Mouse (Mus musculus) thymus, postnatal 36 days (tissue): Measurements from ENCODE around the gene Tysnd1.

Source experiments
- DNase-seq, 2 experiments: peaks; one replicate each; pipeline ENCODE4 v3.0.0; 2022; ENCODE audit warnings: mixed read lengths in 2 of 2

Tysnd1 gene

DNA sequence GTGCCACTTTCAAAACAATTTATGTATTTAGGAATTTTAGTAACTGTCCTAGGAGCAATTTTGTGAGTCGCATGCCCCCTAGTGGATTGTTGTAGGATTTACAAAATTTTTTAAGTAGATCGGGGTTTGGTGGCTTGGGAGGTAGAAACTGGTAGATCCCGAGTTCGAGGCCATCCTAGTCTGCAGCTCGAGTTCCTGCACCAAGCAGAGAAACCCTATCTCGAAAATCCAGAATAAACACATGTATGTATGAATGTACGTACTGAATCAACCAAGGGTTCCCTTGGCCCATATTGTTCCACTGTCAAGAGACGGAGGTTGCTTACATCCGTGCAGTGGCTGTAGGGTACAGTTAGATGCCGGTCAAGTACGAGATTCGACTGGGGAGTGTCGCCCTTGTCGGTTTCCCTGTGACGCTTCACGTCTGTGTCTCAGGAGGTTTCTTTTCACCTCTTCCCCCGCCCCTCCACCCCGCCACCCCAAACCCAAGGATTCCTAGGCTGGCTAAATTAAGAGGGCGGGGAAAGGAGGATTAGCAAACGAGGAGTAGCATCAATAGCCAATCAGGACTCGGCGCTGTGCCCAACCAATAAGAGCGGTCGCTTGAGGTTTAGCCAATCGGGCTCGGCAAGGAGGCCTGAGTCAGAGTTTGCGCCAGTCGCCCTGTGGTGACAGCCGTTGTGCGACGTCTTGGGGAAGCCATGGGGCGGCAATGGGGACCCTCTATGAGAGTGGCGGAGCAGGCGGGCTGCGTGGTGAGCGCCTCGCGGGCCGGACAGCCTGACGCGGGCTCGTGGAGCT is at the start of gene Tysnd1:
Gene Tysnd1 (plus strand): TSS at position 645 of the 801 bp plus-strand sequence.
- DNase-seq = peak; percentile 88 to 93

DNA sequence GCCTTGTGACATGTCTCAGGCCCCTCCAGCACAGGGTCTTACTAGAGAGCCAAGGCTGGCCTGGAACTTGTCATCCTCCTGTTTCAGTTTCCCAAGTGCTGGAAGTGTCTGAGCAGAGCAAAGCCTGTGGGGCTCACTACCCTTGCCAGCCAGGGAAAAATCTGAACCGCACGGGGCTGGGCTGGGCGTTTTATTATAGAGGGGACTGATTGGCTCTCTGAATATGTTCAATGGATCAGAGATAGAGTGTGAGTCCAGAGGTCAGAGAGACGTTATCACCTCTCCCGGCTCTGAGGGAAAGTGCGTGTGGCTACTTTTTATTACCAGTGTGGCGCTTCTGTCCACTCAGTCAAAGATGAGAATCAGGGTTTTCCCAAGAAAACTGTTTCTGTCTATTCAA is 48.8 kb upstream of the Tysnd1 start:
- no peak for DNase-seq

DNA sequence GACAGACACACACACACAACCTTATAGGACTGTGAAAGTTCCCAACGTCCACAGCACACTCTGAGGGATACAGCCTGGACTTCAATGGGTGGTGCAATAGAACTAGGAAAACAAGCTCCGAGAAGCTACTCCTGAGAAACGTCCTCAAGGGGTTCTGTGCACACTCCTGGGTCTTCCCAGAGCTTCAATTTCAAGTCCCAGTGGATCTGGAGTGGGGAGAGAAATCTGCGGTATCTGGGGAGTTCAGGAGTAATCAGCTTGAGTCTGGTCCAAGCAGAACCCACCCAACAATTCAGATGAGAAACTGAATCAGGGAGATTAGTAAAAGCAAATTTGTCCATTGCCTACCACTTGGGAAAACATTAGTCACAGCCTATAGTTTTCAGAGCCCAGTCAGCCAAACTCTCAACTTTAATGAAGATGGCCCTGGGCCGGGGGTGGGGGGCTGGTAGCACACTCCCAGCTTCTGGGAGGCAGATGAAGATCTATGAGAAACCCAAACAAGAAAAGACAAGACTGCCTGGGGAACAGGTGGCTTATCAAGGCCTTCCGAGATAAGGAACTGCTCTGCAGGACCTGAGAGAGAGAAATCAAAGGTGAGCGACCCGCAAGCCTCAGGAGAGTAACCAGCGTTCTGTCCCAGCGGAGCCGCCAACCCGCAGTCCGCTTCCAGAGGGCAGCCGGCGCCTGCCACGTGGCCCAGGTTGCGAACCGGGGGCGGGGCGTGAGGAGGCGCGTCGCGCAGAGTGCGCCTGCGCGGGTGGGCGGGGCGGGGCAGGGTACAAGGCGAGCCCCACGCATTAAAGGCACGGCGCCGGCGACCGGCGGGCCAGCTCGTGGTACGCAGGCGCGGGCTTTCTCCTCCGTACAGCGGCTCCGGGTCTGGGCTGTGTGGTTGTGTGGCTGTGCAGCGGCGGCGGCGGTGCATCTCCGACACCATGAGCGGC is 47.3 kb upstream of the Tysnd1 start, which contains the start of gene Ppa1:
Gene Ppa1 (plus strand): TSS at position 763 of the 947 bp plus-strand sequence.
- DNase-seq = peak; percentile 78 to 85

DNA sequence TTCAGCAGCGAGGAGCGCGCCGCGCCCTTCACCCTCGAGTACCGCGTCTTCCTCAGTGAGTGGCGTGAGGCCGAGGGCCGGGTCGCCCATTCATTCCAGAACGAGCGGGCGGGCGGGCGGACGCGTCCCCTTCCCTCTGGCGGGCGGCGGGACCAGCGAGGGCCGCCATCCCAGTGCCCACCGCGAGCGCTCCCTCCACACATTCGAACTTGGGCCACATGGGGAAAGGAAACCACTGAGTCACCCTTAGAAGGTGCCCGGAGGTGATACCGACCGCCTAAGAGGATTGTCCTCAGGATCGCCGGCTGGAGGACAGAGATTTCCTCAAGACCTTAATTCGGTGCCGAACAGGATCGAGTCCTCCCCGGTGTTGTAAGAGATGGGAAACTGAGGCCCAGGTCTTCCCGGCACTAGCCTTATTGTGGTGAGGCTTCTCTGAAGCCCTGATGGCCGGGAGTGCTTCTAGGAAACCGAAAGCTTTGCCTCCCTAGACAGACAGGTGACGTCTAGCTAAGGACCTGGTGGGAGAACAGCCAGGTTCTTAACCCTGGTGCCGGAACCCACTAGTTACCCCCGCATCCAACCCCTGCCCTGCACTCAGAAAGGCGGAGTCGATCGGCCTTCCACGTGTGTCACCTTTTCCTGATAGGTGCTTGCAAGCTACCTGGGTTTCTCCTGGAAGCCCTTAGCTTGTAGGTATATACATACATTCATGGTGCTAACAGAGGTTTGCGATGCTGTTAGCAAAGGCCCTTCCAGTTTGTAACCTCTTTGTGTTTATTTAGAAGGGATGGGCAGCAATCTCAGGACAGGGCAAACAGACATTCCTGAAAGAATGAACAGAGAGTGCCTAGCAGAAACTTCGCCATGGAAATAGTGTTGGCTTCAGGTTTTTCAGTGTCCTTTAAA is 46.3 kb upstream of the Tysnd1 start:
- DNase-seq = no peak

DNA sequence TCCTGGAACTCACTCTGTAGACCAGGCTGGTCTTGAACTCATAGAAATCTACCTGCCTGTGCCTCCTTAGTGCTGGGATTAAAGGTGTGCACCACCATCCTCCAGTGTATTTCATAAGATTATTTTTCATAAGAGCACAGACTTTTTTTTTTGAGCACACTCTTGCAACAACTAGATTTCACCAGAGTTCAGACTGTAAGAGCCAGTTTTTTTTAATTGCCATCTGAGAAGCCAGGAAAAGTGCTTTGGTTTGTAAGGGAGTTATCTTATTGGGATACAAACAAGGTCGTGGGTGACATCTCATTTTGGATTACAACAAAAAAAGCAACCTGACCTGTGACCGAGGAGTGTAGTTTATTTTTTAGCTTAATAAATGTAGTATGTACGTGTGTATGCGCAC is 41.2 kb upstream of the Tysnd1 start:
- DNase-seq = no peak

DNA sequence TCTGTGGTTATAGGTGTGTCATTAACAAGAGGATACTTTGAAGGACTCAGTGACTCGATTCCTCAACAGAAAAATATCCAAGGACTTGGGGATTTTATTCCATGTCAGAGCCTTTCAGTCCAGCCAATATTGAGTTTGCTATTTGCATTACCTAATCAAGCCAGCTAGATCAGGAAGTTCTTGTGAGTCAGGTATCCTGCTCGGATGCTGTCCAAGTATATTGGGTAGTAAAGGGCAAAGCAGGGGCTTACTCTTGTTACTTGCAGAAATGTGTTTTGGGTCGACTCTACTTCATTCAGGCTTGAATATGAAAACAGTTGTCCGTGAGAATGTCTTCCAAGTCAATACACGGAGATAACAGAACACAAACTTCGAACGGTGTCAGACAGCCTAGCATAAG is 40.6 kb upstream of the Tysnd1 start:
- no peak for DNase-seq

DNA sequence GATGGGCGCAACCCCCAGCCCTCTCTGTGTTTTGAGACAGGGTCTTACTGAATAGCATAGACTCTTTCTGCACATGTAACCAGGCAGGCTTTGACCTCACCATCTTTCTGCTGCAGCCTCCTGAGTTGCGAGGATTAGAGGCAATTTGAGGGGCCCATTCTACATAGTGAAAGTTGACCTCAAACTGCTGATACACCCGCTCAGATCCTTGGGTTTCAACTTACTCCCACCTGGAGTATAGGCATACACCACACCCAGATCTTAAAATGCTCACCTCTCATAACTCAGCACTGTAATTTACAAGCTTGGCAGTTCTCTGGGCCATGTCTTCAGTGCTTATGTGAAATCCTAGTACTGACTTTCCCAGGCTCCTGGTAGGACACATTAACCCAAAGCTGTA is 40.1 kb upstream of the Tysnd1 start:
- no peak for DNase-seq

DNA sequence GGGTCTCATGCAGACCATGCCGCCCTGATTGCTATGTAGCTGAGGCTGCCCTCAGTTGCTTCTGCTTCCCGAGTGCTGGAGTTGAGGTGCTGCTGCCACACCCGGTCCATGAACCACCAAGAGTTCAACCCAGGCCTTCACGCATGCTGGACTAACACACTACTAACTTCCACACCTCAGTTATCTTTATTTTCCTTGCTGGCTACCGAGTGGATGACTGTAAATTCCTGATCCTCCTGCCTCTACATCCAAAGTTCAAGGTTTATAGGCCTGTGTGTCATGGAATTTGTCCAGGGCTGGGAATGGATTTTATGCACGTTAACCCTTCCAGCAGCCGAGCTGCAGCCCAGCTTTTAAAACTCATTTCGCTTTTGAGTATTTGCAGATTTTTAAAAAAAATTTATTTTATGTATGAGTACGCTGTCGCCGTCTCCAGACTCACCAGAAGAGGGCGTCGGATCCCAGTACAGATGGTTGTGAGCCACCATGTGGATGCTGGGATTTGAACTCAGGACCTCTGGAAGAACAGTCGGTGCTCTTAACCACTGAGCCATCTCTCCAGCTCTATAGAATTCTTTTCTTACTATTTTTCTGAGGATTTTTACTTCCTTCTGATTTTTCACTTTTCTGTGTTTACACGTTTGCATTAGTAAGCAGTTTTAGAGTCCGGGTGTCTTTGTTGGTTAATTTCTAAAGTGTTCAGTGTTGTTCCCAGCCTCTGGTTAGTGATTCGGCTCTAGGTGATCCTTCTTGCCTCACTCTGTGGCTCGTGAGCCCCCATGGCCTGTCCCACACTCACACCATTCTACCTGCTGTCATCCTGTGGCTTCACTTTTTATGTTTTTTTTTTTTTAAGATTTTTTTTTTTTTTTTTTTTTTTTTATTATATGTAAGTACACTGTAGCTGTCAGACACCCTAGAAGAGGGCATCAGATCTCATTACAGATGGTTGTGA is 38.1 kb upstream of the Tysnd1 start:
- no peak for DNase-seq

DNA sequence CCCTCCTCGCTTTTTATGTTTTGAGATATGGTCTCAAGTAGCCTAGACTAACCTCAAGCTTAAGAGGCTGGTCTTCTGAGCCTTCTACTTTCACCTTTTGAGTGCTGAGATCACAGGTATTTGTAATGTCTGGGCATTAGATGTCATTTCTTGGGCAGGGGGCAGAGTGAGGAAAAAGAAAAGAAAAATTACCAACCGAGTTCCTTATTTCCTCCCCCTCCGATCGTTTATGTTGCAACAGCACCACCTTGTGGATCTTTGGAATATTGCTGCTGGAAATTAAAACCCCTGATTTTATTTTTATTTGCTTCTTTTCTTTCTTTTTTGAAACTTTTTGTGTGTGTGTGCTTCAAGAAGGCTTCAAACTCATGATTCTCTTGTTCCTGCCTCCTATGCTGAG is 37.3 kb upstream of the Tysnd1 start:
- DNase-seq = peak in 1 of 2 experiments; percentile 14

DNA sequence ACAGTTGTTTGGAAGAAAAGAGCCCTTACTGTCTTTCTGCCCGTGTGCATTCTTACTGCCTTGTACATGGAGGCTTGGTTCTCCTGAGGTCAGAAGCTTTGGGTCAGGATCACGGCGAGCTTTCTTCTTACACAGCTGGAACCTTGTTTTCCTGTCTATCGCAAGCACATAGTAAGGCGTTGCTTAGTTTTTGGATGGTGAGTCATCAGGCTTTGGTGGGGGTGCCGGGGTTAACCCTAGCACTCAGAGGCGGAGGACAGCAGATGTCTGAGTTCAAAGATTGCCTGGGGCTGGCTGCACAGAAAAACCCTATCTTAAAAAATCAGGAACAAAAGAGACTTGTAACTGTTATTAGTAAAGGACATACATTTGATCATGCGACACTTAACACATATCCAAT is 33.4 kb upstream of the Tysnd1 start:
- no peak for DNase-seq

DNA sequence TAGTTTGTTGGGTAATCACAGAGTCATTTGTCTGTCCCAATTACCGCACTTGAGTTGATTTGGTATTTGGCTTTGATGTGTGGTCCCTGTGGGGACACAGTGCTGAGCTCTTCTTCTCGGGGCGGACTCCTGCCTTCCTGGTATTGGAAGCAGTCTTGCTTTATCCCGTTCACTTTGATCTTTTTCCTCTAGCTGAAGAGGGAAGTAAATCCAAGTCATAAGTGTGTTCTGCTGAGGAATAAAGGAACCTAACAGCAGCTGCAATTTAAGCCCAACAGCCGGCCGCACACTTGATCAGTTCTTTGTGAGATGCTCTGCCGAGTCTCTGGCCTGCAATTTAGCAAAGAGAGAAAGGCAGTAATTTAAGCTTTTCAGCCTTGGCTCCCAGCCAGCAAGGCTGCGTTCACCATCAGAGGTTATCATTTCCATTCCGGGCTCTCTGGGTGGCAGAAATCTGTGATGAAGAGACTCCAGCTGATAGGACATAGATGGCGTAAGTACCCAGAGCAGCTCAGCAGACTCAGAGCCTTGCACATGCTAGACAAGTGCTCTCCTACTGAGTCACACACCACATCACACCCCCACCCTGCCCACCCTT is 32.8 kb upstream of the Tysnd1 start:
- no peak for DNase-seq

DNA sequence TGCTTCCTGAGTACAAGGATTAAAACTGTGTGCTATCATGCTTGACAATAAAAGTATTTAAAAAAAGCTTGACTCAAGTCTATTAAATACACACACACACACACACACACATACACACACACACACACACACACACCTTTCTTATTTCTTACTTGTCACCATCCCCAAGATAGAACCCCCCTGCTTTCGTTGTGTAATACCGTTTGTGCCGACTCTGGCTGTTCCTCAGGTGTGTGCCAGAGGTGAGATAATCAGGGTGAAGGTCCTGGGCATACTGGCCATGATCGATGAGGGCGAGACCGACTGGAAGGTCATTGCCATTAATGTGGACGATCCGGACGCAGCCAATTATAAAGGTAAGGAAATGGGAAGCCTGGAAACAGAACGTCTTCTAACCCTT is 30.2 kb upstream of the Tysnd1 start:
- no peak for DNase-seq

DNA sequence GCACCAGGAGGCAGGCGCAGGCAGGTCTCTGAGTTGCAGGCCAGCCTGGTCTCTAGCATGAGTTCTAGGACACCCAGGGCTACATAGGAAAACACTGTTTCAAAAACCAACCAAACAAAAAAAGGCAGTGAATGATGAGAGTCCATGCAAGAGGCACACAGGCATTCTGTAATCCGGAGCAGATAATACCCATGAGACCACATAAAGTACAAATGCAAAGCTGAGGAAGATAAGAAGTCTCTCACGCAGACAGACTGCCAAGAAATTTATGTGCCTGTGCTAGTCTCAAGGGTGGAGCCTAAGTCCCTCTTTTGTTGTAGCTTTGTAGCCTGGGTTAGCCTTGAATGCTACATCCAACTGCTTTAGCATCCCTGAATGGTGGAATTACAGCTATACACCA is 29.7 kb upstream of the Tysnd1 start:
- DNase-seq = no peak

DNA sequence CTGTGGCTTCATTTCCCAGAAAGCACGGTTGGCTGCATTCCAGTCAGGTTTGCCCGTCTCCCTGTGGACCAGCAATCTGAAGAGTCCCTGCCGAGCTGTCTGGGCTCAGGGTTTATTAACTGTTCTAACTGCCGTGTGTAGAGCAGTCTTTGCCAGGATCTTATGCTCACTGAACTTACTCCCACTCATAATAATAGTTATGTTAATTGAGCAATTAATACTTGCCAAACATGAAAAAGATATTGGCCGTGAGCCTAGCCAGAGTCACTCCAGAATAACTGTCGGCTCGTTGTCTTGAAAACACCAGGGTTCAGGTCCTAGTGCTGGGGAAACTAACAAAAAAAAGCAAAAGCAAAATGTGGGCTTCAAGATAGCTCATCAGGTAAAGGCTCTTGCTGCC is 26.0 kb upstream of the Tysnd1 start:
- DNase-seq = no peak

DNA sequence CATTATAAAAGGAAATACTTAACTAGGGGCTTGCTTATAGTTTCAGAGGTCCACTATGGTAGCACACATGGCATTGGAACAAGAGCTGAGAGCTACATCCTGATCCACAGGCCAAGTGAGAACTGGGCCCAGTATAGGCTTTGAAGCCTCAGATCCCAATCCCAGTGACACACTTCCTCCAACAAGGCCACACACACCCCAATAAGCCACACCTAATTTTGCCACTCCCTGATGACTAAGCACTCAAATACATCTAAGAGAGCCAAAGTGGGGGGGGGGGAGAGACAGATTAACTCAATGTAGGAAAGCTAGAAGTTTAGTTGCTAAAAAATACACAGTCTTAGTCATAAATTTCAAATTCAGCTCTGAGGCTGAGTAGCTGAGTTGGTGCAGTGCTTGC is 25.4 kb upstream of the Tysnd1 start:
- DNase-seq = no peak

DNA sequence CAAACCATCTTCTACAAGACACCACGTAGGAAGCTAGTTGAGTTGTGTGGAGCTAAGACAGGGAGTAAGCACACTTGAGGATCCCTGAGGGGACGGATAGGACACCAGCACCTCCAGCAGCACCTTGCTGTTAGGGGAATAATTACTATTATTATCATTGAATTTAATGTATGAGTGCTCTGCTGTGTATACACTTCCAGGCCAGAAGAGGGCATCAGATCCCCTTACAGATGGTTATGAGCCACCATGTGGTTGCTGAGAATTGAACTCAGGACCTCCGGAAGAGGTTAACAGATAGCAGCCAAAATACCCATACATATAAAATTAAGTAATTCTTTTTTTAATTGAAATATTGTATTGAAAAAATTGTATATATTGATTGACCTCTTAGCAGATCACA is 24.6 kb upstream of the Tysnd1 start:
- no peak for DNase-seq

DNA sequence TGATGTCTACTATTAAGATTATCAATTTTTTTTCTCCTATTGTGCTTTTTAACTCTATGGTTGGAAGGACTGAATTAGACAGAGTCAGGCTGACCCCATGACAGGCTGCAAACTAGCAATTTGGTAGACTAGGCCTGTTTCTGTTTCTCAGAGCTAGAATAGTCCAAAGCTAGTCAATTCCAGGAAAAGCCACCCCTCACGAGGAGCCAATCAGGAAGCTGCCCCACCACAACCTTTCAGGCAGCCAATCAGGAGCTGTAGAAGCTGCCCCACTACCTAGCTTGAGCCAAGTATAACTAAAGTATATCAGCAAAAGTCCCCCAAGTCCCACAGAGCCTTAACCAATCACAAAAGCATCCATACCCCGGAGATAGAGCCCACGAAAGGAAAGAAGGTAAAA is 19.4 kb upstream of the Tysnd1 start:
- DNase-seq = no peak

DNA sequence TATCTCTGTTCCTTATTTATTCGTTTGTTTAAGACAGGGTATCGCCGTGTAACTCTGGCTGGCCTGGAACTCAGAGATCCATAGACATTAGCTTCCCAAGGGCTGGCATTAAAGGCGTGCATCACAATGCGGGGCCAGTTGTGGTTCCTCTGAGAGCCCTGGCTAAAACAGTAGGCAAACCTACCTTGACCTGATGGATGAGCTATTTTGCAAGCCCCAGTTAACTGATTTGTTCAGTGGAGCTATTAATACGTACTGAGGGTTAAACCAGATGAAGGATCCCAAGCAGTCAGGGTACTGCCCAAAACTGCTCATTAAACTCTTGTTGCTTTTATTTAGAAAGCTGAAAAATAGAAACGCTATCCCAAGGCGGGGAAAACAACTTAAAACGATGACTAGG is 15.8 kb upstream of the Tysnd1 start:
- DNase-seq = no peak

DNA sequence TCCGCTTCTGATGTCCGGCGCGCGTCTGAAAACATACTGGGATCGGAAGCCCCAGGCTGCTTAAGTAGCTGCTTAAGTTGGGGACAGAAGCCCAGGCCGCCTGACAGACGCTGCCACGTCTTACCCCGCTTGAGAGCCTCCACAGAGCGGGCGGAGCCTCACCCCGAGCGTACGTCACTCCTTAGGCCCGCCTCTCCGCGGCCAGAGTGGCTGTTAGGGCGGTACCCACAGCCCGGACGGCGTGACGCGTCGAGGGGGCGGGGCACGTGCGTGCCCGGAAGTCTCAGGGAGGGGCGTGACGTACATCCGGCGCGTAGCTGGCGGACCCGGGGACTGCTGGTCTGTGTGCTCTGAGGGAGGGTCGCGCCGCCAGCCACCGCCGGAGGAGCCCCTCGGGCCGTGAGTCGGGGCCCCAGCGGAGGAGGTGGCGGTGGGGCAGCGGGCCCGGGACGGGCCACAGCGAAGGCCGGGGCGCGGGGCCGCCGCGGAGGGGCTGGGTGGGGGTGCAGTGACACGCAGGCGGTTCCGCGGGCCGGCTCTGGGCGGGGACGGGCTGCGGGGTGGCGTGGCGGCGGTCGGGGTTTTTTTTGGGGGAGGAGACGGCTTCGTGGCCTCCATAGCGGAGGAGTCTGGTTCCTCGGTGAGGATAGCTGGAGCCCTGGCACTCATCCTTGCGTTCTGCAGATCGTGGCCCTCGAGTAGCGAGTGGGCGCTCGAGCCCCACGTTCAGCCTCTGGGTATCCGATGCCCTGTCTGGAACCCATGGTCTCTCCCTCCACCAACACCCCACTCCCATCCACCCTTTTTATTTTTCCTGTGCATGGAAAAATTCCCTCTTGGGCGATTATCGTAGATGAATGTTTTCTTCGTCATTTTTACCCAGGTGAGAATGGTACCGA is 15.1 kb upstream of the Tysnd1 start, which contains the start of gene Sar1a:
Gene Sar1a (plus strand): TSS at position 285 of the 899 bp plus-strand sequence.
- peak; percentile 98 for DNase-seq

DNA sequence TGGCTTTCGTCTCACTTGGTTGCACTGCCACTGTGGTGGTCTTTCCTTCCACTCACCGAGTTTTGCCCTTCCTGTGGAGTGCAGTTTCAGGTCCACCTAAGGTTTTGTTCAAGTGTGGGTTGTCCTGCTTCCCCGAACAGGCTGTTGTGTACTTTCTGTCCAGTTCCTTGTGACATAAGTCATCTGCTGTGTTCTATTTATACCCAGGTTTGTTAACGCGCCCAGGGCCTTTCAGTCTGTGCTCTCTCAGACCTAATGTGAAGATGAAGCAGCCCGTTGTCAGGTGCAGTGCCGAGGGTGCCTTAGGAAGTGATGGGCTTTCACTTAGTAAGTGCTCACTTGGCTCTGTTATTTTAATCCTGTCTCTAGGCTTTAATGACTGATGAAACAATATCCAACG is 5.9 kb upstream of the Tysnd1 start:
- DNase-seq = no peak
